Mouse (Mus musculus) testis, adult 2 months (tissue): ENCODE measurements at regions not wholly inside any gene's neighbourhood (a gene's known extent, or its start where the extent isn't known, plus 50 kb on each side); places are given as distances from the start of the nearest gene placed in this dataset.

Experiments used
- H3K27ac ChIP-seq: fragments of 200-500 bp; 2 replicates; pipeline ENCODE4 v1.5.1; 2012; ENCODE audit warnings: low read depth, low read length; ENCODE audit not compliant: control insufficient read depth, insufficient read depth
- H3K27me3 ChIP-seq: fragments of 200-500 bp; 2 replicates; pipeline ENCODE4 v1.6.1; 2012; ENCODE audit warnings: mild to moderate bottlenecking, low read length, moderate library complexity; ENCODE audit not compliant: control insufficient read depth, insufficient read depth
- H3K36me3 ChIP-seq: fragments of 200-500 bp; 2 replicates; pipeline ENCODE4 v1.6.1; 2012; ENCODE audit warnings: mild to moderate bottlenecking, low read length; ENCODE audit not compliant: control insufficient read depth, insufficient read depth
- H3K4me1 ChIP-seq: fragments of 200-500 bp; 2 replicates; pipeline ENCODE4 v1.6.1; 2012; ENCODE audit warnings: low read length; ENCODE audit not compliant: control insufficient read depth, insufficient read depth
- H3K4me3 ChIP-seq: fragments of 200-500 bp; 2 replicates; pipeline ENCODE4 v1.5.1; 2012; ENCODE audit warnings: low read depth, mild to moderate bottlenecking, low read length, moderate library complexity, mixed read lengths; ENCODE audit not compliant: control insufficient read depth
- CTCF ChIP-seq: fragments of 200-500 bp; IDR thresholded peaks from 2 replicates; pipeline ENCODE4 v1.5.1; 2012; ENCODE audit warnings: low read depth, mild to moderate bottlenecking, inconsistent platforms, low read length, moderate library complexity; ENCODE audit not compliant: control insufficient read depth, insufficient read depth, insufficient replicate concordance
- POLR2A ChIP-seq: fragments of 200-500 bp; IDR thresholded peaks from 2 replicates; pipeline ENCODE4 v1.6.1; 2012; ENCODE audit warnings: low read depth, mild to moderate bottlenecking, inconsistent platforms, low read length, moderate library complexity; ENCODE audit not compliant: control insufficient read depth

GRCm38 (mm10) chr12:69451110-69451509, 78.9 kb upstream of the Gm9887 start:
- no peak overlapping the region for H3K4me3 ChIP-seq
- H3K27ac ChIP-seq = no peak overlapping the region
- no peak for TF ChIP-seq CTCF
- no peak for TF ChIP-seq POLR2A
- no peaks in the 10 kb centered on the region for H3K27me3 ChIP-seq
- H3K4me1 ChIP-seq = peaks cover 4% of the 10 kb centered on the region
- H3K36me3 ChIP-seq = no peaks in the 10 kb centered on the region

GRCm38 (mm10) chr12:69447962-69448767, 75.9 kb upstream of the Gm9887 start:
- Histone ChIP-seq H3K4me1 (peaks cover 4% of the 10 kb centered on the region), H3K4me3 (no peak overlapping the region), H3K27me3 (no peaks in the 10 kb centered on the region), H3K27ac (no peak overlapping the region), H3K36me3 (no peaks in the 10 kb centered on the region)
- TF ChIP-seq POLR2A (no peak), CTCF (no peak)

- Histone ChIP-seq H3K27ac (no peak overlapping the region), H3K4me3 (no peak overlapping the region), H3K27me3 (no peaks in the 10 kb centered on the region), H3K4me1 (peaks cover 4% of the 10 kb centered on the region), H3K36me3 (no peaks in the 10 kb centered on the region)
- TF ChIP-seq CTCF (no peak), POLR2A (no peak)
Observed at GRCm38 (mm10) chr12:69447322-69447827, 75.1 kb upstream of the Gm9887 start.

GRCm38 (mm10) chr12:69446468-69447321, 74.4 kb upstream of the Gm9887 start:
- H3K36me3 ChIP-seq = no peaks in the 10 kb centered on the region
- H3K4me3 ChIP-seq = no peak overlapping the region
- peaks cover 4% of the 10 kb centered on the region for H3K4me1 ChIP-seq
- no peaks in the 10 kb centered on the region for H3K27me3 ChIP-seq
- no peak overlapping the region; the same call in 1 of the 2 replicates for H3K27ac ChIP-seq
- no peak for TF ChIP-seq CTCF
- TF ChIP-seq POLR2A = no peak

- no peaks in the 10 kb centered on the region for H3K36me3 ChIP-seq
- H3K4me1 ChIP-seq = peaks cover 4% of the 10 kb centered on the region
- H3K27me3 ChIP-seq = no peaks in the 10 kb centered on the region
- TF ChIP-seq POLR2A (no peak), CTCF (no peak)
- no peak overlapping the region for H3K27ac ChIP-seq
- no peak overlapping the region for H3K4me3 ChIP-seq
Observed at GRCm38 (mm10) chr12:69446085-69446467, 73.8 kb upstream of the Gm9887 start.

- Histone ChIP-seq H3K36me3 (no peaks in the 10 kb centered on the region), H3K27me3 (no peaks in the 10 kb centered on the region), H3K4me3 (no peak overlapping the region), H3K4me1 (peaks cover 4% of the 10 kb centered on the region), H3K27ac (no peak overlapping the region)
- TF ChIP-seq POLR2A = no peak
- TF ChIP-seq CTCF = no peak
Observed at GRCm38 (mm10) chr12:69442321-69442720, 70.1 kb upstream of the Gm9887 start.

- H3K4me1 ChIP-seq = peaks cover 4% of the 10 kb centered on the region
- no peaks in the 10 kb centered on the region for H3K27me3 ChIP-seq
- no peak for TF ChIP-seq POLR2A
- no peak for TF ChIP-seq CTCF
- no peak overlapping the region for H3K27ac ChIP-seq
- no peaks in the 10 kb centered on the region for H3K36me3 ChIP-seq
- no peak overlapping the region for H3K4me3 ChIP-seq
Observed at GRCm38 (mm10) chr12:69441764-69442163, 69.5 kb upstream of the Gm9887 start.
